Mouse (Mus musculus): Measurements from ENCODE around the gene Serpina3k. TPM values are rescaled to one million over a fixed set of nuclear protein-coding genes. Genes with fewer than 3 reads are reported as not detected.
"Not testable (repeated sequence)": the region's sequence is repeated elsewhere in the genome, so short reads cannot be mapped to it uniquely, and the experiment has no call there.

Gene Serpina3k
- total RNA-seq, 2 experiments from 2014 or later, result 1.1 to 4.0 TPM

DNA sequence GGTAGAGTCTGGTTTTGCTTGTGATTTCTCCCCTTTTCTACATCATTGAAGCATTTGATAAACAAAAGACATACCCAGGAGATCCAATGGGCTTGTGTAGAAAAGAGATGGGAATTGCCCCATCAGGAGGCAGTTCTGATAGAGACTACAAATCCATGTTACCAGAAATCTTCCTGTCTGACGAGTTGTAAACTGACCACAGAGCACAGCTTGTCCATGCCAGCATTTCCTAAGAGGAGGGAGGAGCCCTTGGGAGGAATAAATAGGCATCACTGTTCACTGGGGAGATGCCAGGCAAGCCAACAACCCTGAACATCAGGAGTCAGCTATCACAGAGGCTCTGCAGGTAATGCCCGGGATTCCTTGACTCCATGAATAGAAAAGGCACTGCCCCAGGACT, 48.6 kb downstream of the Serpina3k start:
- not testable (repeated sequence) for DNase-seq (ENCODE audit: low spot score in 2 of 2)

DNA sequence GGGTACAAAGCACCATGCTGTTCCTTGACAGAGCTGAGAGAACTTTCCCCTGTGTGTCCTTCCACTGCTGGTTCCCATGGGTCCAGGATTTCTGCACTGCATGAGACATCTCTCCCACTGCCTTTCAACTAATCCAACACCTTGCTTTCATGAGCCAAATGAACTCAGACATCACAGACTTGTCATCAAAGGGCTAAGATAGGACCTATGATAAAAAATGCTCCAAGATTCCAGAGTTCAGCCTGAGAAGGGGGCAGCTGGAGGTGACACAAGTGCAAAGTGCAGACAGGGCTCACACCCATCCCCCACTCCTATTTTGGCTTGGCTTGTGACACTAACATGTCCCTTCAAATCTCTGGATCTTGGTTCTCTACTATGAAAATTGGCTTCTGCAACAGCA, 50.2 kb downstream of the Serpina3k start:
- no peak for DNase-seq (ENCODE audit: low spot score in 2 of 2)

DNA sequence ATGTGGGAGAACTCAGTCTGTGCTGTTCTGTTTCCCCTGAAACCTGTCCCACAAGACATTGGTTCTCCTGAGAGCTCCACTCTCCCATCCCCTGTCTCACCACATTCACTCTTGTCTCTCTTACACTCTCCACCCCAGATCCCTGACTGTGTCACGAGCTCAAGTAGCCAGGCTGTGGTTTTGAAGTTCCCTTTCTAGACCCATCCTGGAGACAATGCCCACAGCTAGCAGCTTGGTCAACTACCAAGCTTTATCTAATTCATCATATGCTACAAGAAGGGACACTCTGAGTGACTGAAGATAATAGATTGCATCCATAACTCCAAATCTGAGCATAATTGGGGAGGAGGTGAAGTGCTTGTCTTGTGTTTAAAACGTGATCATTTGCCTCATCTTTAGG, 52.8 kb downstream of the Serpina3k start:
- not testable (repeated sequence) for DNase-seq (ENCODE audit: low spot score in 2 of 2)

Other genes with a start within 250 kb of the Serpina3k start
- gene Serpina5, start 237.4 kb upstream of the Serpina3k start, total RNA-seq (2021), result 1 to 10 TPM in 1 of 2 experiments, under 1 TPM in 1; 0.90 to 1.5 TPM
- not detected for gene Serpina3a, start 225.8 kb upstream of the Serpina3k start, total RNA-seq (2021)
- gene Serpina3b, start 210.5 kb upstream of the Serpina3k start, total RNA-seq (2021), result 1 to 10 TPM in 1 of 2 experiments, under 1 TPM in 1; 0.33 to 2.1 TPM
- gene Serpina3c, start 184.6 kb upstream of the Serpina3k start, total RNA-seq (2021), result 10 to 100 TPM; 23.7 to 24.1 TPM
- under 1 TPM; 0.48 to 0.60 TPM for gene Serpina3f, start 123.9 kb upstream of the Serpina3k start, total RNA-seq (2021)
- gene Serpina3g, start 102.2 kb upstream of the Serpina3k start, total RNA-seq (2021), result 1 to 10 TPM; 4.3 to 4.8 TPM
- not detected for gene Serpina3i, start 75.4 kb upstream of the Serpina3k start, total RNA-seq (2021)
- under 1 TPM in 1 of 2 experiments, not detected in 1; 0.89 TPM for gene Serpina3j, start 23.9 kb upstream of the Serpina3k start, total RNA-seq (2021)
- gene Serpina3m, start within 50 bp of the Serpina3k start, total RNA-seq (2021), result 1 to 10 TPM; 1.2 to 2.3 TPM
- 10 to 100 TPM in 1 of 2 experiments, 1 to 10 TPM in 1; 6.0 to 33.8 TPM for gene Serpina3n, start 68.2 kb downstream of the Serpina3k start, total RNA-seq (2021)
- not detected for gene Gsc, start 134.8 kb downstream of the Serpina3k start, total RNA-seq (2021)

Data from adrenal gland, adult 18-20 months (tissue).